Mouse (Mus musculus): Measurements from ENCODE around the gene Rnf26.
A peak's percentile ranks its signal among the peaks of the same experiment; 100 is the strongest.

GRCm38 (mm10) chr9:44130034-44130433, 16.7 kb upstream of the Rnf26 start:
- TF ChIP-seq CTCF (IDR thresholded peaks at IDR 0.05; ENCODE audit: borderline replicate concordance, insufficient read depth, low read length) (no peak), POLR2A (IDR thresholded peaks at IDR 0.05; ENCODE audit: low read depth, low read length) (peak; percentile 66)

Measured in embryonic fibroblast, embryonic 13.5 days (primary cell).